Mouse (Mus musculus): ENCODE data around the gene Olfr360.
"Not testable (repeated sequence)": the region's sequence is repeated elsewhere in the genome, so short reads cannot be mapped to it uniquely, and the experiment has no call there.

Olfr360 gene

GRCm38 (mm10) chr2:37065446-37065845 is at the start of gene Olfr360:
Gene Olfr360, plus strand, starts transcription at chr2:37065746.
- DNase-seq: no peak

DNA sequence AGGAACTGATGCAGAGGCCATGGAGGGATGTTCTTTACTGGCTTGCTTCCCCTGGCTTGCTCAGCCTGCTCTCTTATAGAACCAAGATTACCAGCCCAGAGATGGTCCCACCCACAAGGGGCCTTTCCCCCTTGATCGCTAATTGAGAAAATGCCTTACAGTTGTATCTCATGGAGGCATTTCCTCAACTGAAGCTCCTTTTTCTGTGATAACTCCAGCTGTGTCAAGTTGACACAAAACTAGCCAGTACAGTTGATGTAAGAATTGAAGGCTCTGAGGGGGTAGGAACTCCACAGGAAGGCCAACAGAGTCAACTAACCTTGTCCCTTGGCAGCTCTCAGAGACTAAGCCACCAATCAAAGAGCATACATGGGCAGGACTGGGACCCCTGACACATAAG is 23.6 kb downstream of the Olfr360 start, which contains the start of gene Olfr361:
Gene Olfr361 (minus strand): TSS at position 101 of the 400 bp plus-strand sequence.
- DNase-seq: not testable (repeated sequence)

DNA sequence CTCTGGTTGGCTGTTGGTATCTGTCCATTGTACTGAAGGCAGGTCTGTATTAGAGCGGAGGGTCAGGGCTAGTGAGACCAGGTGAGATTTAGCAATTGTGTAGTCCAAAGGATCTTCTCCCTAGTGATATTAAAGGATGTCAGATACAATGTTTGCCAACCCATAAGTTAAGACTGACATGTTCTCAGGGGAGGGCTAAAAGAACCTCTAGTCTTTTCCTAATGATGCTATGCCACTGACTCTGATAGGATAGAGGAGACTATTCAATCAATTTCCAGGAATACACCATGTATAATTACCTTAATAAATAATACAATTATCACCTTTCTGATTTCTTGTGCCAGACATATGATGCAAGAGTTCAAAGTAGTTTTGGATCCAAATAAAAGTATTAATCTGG is 52.3 kb downstream of the Olfr360 start, which contains the start of gene Olfr362:
Gene Olfr362 (minus strand): TSS at position 101 of the 400 bp plus-strand sequence.
- DNase-seq: no peak

Measured in cerebellum, postnatal 36 days (tissue).